Mouse (Mus musculus): Measurements from ENCODE around the gene Fcgr3. TPM values are rescaled to one million over a fixed set of nuclear protein-coding genes. Genes with fewer than 3 reads are reported as not detected.

The Fcgr3 gene
- total RNA-seq, 2 experiments from 2014 or later: 11.6 to 14.3 TPM

DNA sequence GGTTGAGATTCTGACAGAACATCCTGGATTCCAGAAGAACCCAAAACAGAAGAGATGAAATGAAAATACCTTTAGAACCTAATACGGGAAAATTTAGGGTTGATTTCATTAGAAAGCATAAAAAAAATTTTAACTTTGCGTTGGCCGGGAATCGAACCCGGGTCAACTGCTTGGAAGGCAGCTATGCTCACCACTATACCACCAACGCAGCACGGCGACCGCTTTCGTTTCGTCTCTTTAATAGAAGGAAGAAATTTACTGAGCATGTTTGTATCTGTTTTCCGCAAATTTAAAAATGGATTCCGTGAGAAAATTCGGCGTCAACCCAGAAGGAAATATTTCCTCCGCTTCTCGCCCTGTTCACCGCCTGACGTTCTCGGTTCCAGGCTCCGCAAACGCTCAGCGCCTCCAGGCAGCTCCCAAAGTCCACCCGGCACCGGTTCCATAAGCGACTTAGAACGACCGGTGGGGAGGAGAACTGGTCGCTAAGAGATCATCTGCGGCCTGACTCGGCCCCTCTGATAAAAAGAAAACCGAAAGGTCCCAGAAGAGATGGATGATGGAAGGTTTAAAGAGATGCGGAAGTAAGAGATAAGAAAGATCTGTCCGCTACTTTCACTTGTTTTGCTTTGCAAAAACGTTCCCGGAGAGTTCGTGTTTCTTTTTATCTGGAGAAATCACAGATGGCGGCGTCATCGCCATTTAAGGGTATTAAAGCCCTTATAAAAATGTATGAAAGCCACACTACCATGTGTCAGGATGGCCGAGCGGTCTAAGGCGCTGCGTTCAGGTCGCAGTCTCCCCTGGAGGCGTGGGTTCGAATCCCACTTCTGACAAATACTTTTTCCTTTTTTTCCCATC lies 26.6 kb downstream of the Fcgr3 start:
- no peak for TF ChIP-seq CTCF (IDR thresholded peaks at IDR 0.05)
- Histone ChIP-seq H3K27ac (peak overlapping the region; percentile 90), H3K4me3 (peak overlapping the region; percentile 85)
- intact Hi-C loops (cut with DNase I): loop anchor here (1.0 kb wide), 1 partner anchor 65 kb away; no protein-coding TSS in a partner anchor
- peak; percentile 83 for DNase-seq (ENCODE audit: extremely low spot score in 1 of 2, low spot score in 2 of 2)

DNA sequence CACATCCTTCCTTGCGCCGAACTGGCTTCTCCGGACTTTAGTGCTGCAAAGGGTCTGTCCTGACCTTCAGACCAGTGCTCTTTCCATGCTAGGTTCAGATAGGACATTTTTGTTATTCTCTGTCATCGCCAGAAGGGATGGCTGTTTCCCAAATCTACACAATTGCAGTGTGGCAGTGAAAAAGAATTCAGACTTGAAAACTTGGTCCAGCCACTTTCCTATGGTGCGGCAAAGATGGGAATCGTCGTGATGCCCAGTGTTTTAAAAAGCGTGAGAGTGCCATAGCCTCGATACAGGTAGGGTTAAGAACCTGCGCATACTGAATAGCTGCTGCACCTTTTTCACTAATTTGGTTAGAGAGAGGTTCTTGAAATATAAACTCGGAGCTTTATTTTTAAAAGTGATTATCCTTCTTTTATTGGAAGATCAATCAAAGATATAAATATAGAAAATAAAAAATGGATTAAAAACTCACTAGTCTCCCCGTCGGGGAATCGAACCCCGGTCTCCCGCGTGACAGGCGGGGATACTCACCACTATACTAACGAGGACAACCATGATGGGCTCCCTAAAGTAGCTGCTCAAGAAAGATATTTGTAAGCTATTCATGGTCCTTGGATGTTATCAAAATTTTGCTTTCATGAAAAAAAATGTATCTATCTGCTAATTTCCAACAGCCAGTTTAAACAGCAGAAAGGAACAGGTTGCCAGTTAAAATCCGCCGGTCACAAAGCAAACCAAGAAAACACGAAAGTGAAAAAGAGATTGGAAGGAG lies 28.0 kb downstream of the Fcgr3 start:
- DNase-seq (ENCODE audit: extremely low spot score in 1 of 2, low spot score in 2 of 2): peak; percentile 77 to 81
- TF ChIP-seq CTCF (IDR thresholded peaks at IDR 0.05): no peak
- peak overlapping the region; percentile 85 for H3K4me3 ChIP-seq
- no peak overlapping the region for H3K27ac ChIP-seq
- intact Hi-C loops (cut with DNase I): no loop called here

DNA sequence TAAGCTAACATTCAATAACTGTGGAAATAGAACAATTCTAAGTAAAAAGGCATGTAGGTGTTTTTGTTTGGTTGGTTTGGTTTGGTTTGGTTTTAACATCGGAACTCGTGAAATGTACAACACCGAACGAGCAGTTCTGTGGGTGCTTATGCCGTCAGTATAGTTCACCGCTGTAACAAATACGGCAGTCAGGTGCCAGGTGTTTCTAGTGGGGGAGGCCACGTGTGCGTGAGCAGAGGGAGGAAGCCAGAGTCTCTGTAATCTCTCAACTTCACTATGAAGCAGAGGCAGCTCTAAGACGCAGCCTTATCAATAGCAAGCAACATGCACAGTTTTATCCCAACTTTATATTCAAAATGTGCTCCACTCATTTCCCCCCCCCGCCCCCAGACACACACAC lies 29.1 kb downstream of the Fcgr3 start:
- no peak for TF ChIP-seq CTCF (IDR thresholded peaks at IDR 0.05)
- H3K4me3 ChIP-seq: peak overlapping the region; percentile 28
- intact Hi-C loops (cut with DNase I): no loop called here
- H3K27ac ChIP-seq: no peak overlapping the region
- DNase-seq (ENCODE audit: extremely low spot score in 1 of 2, low spot score in 2 of 2): no peak

DNA sequence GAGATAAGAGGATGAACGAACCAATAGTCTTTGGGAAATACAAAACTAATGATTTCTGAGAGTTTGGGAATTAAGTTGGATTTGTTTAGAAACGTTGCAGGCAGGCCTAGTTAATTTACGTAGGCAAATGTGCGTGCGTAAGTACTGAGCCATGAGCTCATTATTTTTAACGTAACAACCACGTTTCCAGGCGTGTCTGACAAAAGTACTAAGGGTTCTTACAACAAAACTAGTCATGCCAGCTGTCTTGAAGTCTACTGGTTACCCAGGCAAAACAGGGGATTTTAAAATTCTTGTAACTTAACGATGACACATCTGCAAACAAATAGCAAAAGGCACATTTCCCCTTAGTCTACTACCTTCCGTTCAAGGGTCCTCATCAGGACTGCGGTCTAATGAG lies 30.5 kb downstream of the Fcgr3 start:
- no peak for TF ChIP-seq CTCF (IDR thresholded peaks at IDR 0.05)
- DNase-seq (ENCODE audit: extremely low spot score in 1 of 2, low spot score in 2 of 2): peak in 1 of 2 experiments; percentile 15
- H3K27ac ChIP-seq: peak overlapping the region; percentile 10; the same call in 1 of the 2 replicates
- peak overlapping the region; percentile 76 for H3K4me3 ChIP-seq
- intact Hi-C loops (cut with DNase I): no loop called here

DNA sequence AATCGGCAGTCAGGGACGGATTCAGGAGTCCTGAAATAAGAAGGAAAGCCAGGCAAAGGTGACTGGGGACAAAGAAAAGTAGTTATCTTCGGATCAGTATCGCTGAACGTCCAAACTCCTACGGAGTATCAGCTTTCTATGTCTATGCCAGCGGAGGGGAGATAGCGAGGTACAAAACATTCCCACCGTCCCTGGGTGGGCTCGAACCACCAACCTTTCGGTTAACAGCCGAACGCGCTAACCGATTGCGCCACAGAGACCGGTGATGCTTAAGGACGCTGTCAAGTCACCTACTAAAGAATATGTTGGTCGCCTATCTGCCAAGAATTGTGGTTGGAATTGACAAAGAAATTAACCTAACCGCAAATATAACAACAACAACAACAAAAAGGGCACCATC lies 31.0 kb downstream of the Fcgr3 start:
- TF ChIP-seq CTCF (IDR thresholded peaks at IDR 0.05): no peak
- DNase-seq (ENCODE audit: extremely low spot score in 1 of 2, low spot score in 2 of 2): peak; percentile 90 to 93
- H3K27ac ChIP-seq: no peak overlapping the region
- peak overlapping the region; percentile 76 for H3K4me3 ChIP-seq
- intact Hi-C loops (cut with DNase I): loop anchor here (2.0 kb wide), 1 partner anchor 37 kb away; no protein-coding TSS in a partner anchor

DNA sequence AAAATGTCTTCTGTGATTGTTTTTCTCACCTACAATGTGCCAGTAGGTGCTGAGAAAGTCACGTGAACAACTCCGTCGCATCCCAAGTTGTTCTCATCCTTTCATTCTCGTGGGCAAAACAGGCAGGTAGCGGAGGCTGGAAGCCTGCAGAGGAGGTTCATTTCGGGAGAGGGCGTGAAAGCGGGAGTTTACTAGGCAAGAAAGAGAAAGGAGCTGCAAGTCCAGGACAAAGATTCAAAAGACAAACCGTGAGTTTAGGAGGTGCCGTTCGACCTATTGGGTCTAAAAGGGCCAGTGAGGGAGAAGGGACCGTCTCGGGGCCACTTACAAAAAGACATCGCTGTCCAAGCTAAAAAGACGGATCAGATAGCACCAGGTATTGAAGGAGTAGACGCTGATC lies 31.5 kb downstream of the Fcgr3 start:
- TF ChIP-seq CTCF (IDR thresholded peaks at IDR 0.05): no peak
- H3K27ac ChIP-seq: no peak overlapping the region
- peak; percentile 38 to 39 for DNase-seq (ENCODE audit: extremely low spot score in 1 of 2, low spot score in 2 of 2)
- intact Hi-C loops (cut with DNase I): loop anchor here (2.0 kb wide), 1 partner anchor 36 kb away; no protein-coding TSS in a partner anchor
- peak overlapping the region; percentile 76 for H3K4me3 ChIP-seq

DNA sequence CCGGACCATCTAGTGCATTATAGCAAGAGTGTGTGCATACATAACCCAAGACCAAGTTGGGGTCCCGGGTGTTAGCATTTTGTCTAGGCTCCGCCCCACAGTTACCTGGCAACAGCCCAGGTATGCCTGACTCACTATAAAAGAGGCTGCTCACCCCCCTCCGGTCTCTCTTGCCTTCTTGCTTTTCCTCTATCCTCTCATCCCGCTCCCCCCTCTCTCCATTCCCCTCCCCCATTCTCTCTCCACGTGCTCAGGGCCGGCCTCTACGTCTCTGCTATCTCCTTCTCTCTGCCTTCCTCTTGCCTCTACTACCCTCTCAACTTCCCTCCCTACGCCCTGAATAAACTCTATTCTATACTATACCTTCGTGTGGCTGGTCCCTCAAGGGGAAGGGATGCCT lies 32.0 kb downstream of the Fcgr3 start:
- Histone ChIP-seq H3K27ac (no peak overlapping the region), H3K4me3 (peak overlapping the region; percentile 76)
- no peak for DNase-seq (ENCODE audit: extremely low spot score in 1 of 2, low spot score in 2 of 2)
- intact Hi-C loops (cut with DNase I): loop anchor here (2.0 kb wide), 1 partner anchor 36 kb away; no protein-coding TSS in a partner anchor
- TF ChIP-seq CTCF (IDR thresholded peaks at IDR 0.05): no peak

DNA sequence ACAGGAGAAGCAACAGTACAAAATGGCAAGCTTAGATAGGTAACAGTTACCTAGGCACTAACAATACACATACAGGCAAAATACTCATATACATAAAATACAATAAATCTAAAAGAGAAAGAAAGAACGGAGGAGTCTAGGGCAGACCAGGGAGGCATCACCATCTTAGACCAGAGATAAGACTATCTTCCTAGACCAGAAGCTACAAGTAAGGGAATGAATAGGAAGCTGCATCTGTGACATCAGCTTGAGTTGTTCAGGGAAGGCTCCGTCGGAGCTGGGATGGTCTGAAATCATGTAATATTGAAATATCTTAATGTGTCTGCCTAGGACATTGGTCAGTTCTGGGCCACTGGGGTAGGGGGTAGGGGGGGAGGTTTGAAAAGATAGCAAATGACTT lies 33.0 kb downstream of the Fcgr3 start:
- H3K4me3 ChIP-seq: no peak overlapping the region
- no peak overlapping the region for H3K27ac ChIP-seq
- DNase-seq (ENCODE audit: extremely low spot score in 1 of 2, low spot score in 2 of 2): no peak
- TF ChIP-seq CTCF (IDR thresholded peaks at IDR 0.05): no peak
- intact Hi-C loops (cut with DNase I): loop anchor here (2.0 kb wide), 1 partner anchor 35 kb away; no protein-coding TSS in a partner anchor

DNA sequence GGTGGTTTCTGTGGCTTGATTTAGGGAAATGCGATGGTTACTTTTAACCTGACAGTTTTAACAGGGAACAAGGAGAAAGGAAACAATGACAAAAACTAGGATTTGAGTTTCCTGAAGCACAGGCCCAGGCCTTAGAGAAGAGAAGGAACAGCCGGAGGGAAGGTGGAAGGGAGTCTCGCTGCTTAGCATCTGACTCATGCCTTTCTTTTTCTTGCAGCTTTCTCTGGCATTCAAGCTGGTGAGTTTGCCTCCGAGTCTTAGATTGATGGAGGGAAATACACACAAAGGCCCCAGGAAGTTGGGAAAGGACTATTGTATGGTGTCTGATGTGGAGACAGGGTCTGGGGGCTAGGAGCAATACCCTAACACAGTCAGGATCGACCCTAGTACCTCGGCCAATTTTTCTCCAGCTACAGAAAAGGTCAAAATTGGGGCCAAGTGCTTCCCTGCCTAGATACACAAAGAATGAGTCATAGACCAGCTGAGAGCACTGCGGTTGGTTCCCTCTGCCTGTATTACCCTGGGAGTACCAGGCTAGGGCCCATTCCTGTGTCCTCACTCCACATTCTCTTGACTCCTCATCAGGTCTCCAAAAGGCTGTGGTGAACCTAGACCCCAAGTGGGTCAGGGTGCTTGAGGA lies 45.3 kb downstream of the Fcgr3 start:
- Histone ChIP-seq H3K27ac (peak overlapping the region; percentile 63), H3K4me3 (no peak overlapping the region)
- DNase-seq (ENCODE audit: extremely low spot score in 1 of 2, low spot score in 2 of 2): peak; percentile 13 to 18
- intact Hi-C loops (cut with DNase I): no loop called here
- no peak for TF ChIP-seq CTCF (IDR thresholded peaks at IDR 0.05)

DNA sequence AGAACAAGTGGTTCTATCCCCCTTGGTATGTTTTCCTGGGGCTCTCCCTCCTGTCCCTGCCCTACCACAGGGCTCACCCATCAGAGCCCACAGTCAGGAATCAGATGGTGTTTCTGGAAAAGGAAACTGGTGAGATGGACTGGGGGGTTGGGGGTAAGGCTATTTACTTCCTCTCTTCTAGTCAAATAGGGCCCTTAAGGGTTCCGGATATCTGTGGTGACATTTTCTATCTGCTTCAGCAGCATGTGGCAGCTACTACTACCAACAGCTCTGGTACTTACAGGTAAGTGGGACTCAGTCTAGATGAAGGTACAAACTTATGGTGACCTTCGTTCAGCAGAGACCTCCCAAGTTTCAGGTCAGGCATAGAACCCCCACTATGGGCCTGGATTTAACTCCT lies 46.0 kb downstream of the Fcgr3 start, which contains the start of gene Fcgr4:
Fcgr4 (plus strand) TSS at position 184 of the 400 bp plus-strand sequence.
- intact Hi-C loops (cut with DNase I): no loop called here
- no peak within 1 kb of the TSS for H3K4me3 ChIP-seq
- DNase-seq (ENCODE audit: extremely low spot score in 1 of 2, low spot score in 2 of 2): no peak
- no peak for TF ChIP-seq CTCF (IDR thresholded peaks at IDR 0.05)
- peak within 1 kb of the TSS; percentile 63 for H3K27ac ChIP-seq

DNA sequence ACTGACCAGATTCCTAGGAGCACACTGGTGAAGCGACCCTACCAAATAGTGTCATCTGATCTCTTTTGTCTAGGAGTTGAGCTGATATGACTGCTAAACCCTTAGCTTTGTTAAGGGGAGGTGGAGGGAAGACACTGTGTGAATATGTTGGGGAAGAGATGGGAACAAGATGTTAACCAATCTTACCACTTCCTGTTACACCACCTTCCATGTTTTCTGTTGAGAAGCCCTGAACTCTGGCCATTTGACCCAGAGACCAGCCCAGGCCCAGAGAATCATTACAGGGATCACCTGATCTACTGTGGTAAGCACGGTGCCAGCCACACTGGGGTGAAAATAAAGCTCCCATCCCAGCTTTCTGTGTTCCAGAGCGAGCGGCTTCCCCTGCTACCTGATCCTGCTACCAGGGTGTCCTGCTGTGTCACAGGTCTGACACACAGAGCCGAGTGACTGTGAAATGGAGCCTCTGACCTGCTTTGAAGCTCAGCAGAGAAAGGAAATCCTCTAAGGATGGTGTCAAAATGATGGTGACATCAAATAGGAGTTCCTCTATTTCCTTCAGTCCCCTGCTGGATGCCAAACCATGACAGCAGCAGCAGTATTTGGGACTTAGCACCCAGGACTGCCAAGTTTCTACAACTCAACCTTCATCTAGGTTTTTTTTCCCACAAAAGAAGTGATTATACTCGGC lies 47.1 kb downstream of the Fcgr3 start:
- intact Hi-C loops (cut with DNase I): no loop called here
- no peak overlapping the region for H3K4me3 ChIP-seq
- no peak for DNase-seq (ENCODE audit: extremely low spot score in 1 of 2, low spot score in 2 of 2)
- TF ChIP-seq CTCF (IDR thresholded peaks at IDR 0.05): no peak
- H3K27ac ChIP-seq: no peak overlapping the region

All from left cerebral cortex, adult 2 months (tissue).